Mouse (Mus musculus) adrenal gland, postnatal 25 days (tissue): ENCODE results near the gene Upf3b. TPM values are rescaled to one million over a fixed set of nuclear protein-coding genes. Genes with fewer than 3 reads are reported as not detected.
"Not testable (repeated sequence)": the region's sequence is repeated elsewhere in the genome, so short reads cannot be mapped to it uniquely, and the experiment has no call there.

Experiments used
- DNase-seq: peaks from one replicate; pipeline ENCODE4 v3.0.0; 2021; ENCODE audit warnings: mixed read lengths
- long read RNA-seq: library from polyadenylated mRNA; stranded (forward); transcript quantifications from one replicate; pipeline ENCODE4 v2.0.0, GENCODE M21; 2021
- total RNA-seq: library from RNA; stranded (reverse); gene quantifications from 2 replicates; pipeline ENCODE4 v1.2.3, GENCODE M21; 2021

Upf3b gene
- 18.1 and 21.2 TPM in 2 replicates for total RNA-seq
- long read RNA-seq, partial matches to known transcripts = 4 of 7 reads
- long read RNA-seq, other reads (novel, unspliced or antisense) = 2 of 7 reads

- peak; percentile 87 for DNase-seq
Observed at GRCm38 (mm10) chrX:37110193-37110880, at the start of gene Upf3b. Gene Upf3b, minus strand, starts transcription at chrX:37110322.

GRCm38 (mm10) chrX:37157839-37158238 is 47.7 kb upstream of the Upf3b start:
- no peak for DNase-seq

- peak; percentile 16 for DNase-seq
Observed at GRCm38 (mm10) chrX:37144954-37145353, 34.8 kb upstream of the Upf3b start.

GRCm38 (mm10) chrX:37144498-37144897 is 34.4 kb upstream of the Upf3b start:
- not testable (repeated sequence) for DNase-seq

- DNase-seq = no peak
Observed at GRCm38 (mm10) chrX:37141732-37142131, 31.6 kb upstream of the Upf3b start.

GRCm38 (mm10) chrX:37126671-37127358 is 16.7 kb upstream of the Upf3b start, which contains the start of gene Nkap:
Gene Nkap, plus strand, starts transcription at chrX:37126795.
- peak; percentile 56 for DNase-seq

GRCm38 (mm10) chrX:37125511-37125910 is 15.4 kb upstream of the Upf3b start:
- DNase-seq = no peak

GRCm38 (mm10) chrX:37120212-37120611 is 10.1 kb upstream of the Upf3b start:
- DNase-seq = no peak

GRCm38 (mm10) chrX:37119585-37119984 is 9.5 kb upstream of the Upf3b start:
- no peak for DNase-seq

- no peak for DNase-seq
Observed at GRCm38 (mm10) chrX:37117085-37117484, 7.0 kb upstream of the Upf3b start.

- DNase-seq = no peak
Observed at GRCm38 (mm10) chrX:37110881-37111193, 715 bp upstream of the Upf3b start.

- peak; percentile 40 for DNase-seq
Observed at GRCm38 (mm10) chrX:37109526-37110192, 463 bp downstream of the Upf3b start.

GRCm38 (mm10) chrX:37103826-37104225 is 6.3 kb downstream of the Upf3b start:
- no peak for DNase-seq

GRCm38 (mm10) chrX:37098681-37099080 is 11.4 kb downstream of the Upf3b start:
- no peak for DNase-seq

GRCm38 (mm10) chrX:37095106-37095768 is 14.9 kb downstream of the Upf3b start:
- DNase-seq = no peak

GRCm38 (mm10) chrX:37091457-37091856 is 18.7 kb downstream of the Upf3b start:
- DNase-seq = no peak

GRCm38 (mm10) chrX:37088778-37089177 is 21.3 kb downstream of the Upf3b start:
- DNase-seq = no peak

- no peak for DNase-seq
Observed at GRCm38 (mm10) chrX:37085665-37086064, 24.5 kb downstream of the Upf3b start.

- DNase-seq = peak; percentile 81
Observed at GRCm38 (mm10) chrX:37084927-37085660, 25.0 kb downstream of the Upf3b start, which contains the start of gene Rpl39. Gene Rpl39, minus strand, starts transcription at chrX:37085402.

- no peak for DNase-seq
Observed at GRCm38 (mm10) chrX:37084318-37084926, 25.7 kb downstream of the Upf3b start.

GRCm38 (mm10) chrX:37081194-37081593 is 28.9 kb downstream of the Upf3b start:
- DNase-seq = no peak
